Mouse (Mus musculus): ENCODE results near the gene Cables2. TPM values are rescaled to one million over a fixed set of nuclear protein-coding genes. Genes with fewer than 3 reads are reported as not detected.

The Cables2 gene
- polyA plus RNA-seq, 1 experiment from 2014 or later = 12.5 TPM

- Histone ChIP-seq H3K4me1 (peaks cover 19% of the 10 kb centered on the region), H3K27ac (no peak overlapping the region), H3K9ac (no peak overlapping the region), H3K27me3 (0 out of 2 replicates have a peak, but pooled peaks cover 3% of the 10 kb centered on the region), H3K4me2 (no peak overlapping the region), H3K36me3 (no peaks in the 10 kb centered on the region), H3K9me3 (no peaks in the 10 kb centered on the region), H3K4me3 (no peak overlapping the region)
- WGBS = 70% methylated on average over 8 of the region's 8 CpGs
- no peak for ATAC-seq (ENCODE audit: insufficient number of reproducible peaks, low FRiP score, low TSS enrichment, low read depth)
These were observed 3.6 kb upstream of the Cables2 start for GRCm38 (mm10) chr2:180276851-180277259.

DNA sequence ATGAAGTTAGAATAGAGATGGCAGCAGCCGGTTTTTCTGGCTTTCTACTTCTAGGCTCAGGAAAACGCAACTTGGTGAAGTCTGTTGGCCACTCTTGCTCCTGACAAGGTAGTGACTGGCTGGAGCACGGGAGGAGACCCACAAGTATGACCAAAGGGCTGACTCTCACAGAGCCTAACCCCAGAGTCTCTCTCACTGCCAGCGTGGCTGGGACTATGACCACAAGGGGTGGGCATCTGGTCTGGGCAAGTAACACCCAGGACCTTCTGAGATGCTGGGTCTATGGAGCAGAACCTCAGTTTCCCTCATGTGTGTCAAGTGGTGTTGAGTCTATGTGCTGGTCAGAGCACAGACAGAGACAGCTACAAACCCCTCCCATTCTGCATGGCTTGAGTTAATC, 3.1 kb upstream of the Cables2 start:
- H3K9ac ChIP-seq = no peak overlapping the region
- H3K9me3 ChIP-seq = no peaks in the 10 kb centered on the region
- WGBS = 54% methylated on average over 4 of the region's 4 CpGs
- peaks cover 24% of the 10 kb centered on the region for H3K4me1 ChIP-seq
- no peak overlapping the region for H3K4me2 ChIP-seq
- H3K4me3 ChIP-seq = no peak overlapping the region
- H3K27ac ChIP-seq = no peak overlapping the region
- H3K36me3 ChIP-seq = 0 out of 2 replicates have a peak, but pooled peaks cover 2% of the 10 kb centered on the region
- H3K27me3 ChIP-seq = 0 out of 2 replicates have a peak, but pooled peaks cover 3% of the 10 kb centered on the region
- ATAC-seq (ENCODE audit: insufficient number of reproducible peaks, low FRiP score, low TSS enrichment, low read depth) = no peak

GRCm38 (mm10) chr2:180275836-180276235, 2.5 kb upstream of the Cables2 start:
- Histone ChIP-seq H3K27me3 (0 out of 2 replicates have a peak, but pooled peaks cover 3% of the 10 kb centered on the region), H3K9me3 (no peaks in the 10 kb centered on the region), H3K36me3 (0 out of 2 replicates have a peak, but pooled peaks cover 7% of the 10 kb centered on the region), H3K4me3 (no peak overlapping the region), H3K9ac (no peak overlapping the region), H3K27ac (no peak overlapping the region), H3K4me2 (peak overlapping the region; percentile 0; the same call in 1 of the 2 replicates), H3K4me1 (peaks cover 27% of the 10 kb centered on the region)
- 1% methylated on average over 8 of the region's 8 CpGs for WGBS
- peak; percentile 57; the same call in 1 of the 2 replicates for ATAC-seq (ENCODE audit: insufficient number of reproducible peaks, low FRiP score, low TSS enrichment, low read depth)

DNA sequence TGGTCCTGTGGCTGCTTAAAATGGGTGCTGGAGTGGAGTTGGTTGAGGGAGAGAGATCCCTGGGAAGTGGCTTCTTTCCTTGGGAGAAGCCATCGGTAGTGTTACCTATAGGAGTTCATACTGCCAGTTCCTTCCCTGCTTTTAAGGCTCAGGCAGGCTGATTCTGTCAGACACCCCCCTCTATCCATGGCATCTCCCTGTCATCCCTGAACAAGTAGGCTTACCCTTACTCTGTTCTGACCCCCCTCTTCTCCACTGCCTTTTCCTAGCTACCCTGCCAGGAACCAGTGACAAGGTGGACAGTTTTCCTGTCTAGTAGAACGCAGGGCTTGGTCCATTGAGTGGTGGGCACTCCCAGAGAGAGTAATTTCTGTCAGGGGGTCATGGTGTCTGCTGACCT, 1.2 kb upstream of the Cables2 start:
- Histone ChIP-seq H3K4me1 (peaks cover 31% of the 10 kb centered on the region), H3K9ac (no peak overlapping the region), H3K9me3 (no peaks in the 10 kb centered on the region), H3K36me3 (0 out of 2 replicates have a peak, but pooled peaks cover 9% of the 10 kb centered on the region), H3K4me2 (no peak overlapping the region), H3K27me3 (0 out of 2 replicates have a peak, but pooled peaks cover 3% of the 10 kb centered on the region), H3K27ac (no peak overlapping the region), H3K4me3 (no peak overlapping the region)
- WGBS = 84% methylated on average over 2 of the region's 2 CpGs
- ATAC-seq (ENCODE audit: insufficient number of reproducible peaks, low FRiP score, low TSS enrichment, low read depth) = no peak

DNA sequence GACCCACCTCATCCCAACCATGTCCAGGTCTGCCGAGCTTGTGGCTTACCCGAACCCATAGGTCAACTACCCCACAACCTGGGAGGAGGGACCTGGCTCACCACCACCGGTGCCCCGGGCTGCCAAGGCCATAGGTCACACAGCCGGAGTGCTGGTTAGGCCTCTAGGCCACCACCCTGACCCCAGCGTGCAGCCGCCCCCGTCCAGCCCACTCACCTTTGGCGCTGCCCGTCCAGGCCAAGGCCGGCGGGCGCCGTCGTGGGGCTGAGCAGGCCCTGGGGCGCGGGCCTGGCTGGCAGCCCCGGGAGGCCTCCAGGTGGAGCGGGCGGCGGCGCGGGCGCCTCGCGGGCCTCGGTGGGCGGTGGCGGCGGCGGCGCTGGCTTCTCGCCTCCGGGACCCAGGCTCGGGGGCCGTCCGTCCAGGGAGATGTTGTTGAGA, 393 bp downstream of the Cables2 start:
- H3K27me3 ChIP-seq = 0 out of 2 replicates have a peak, but pooled peaks cover 3% of the 10 kb centered on the region
- peak overlapping the region; percentile 86 for H3K4me2 ChIP-seq
- WGBS = 0% methylated on average over 36 of the region's 37 CpGs
- peak overlapping the region; percentile 86 for H3K4me3 ChIP-seq
- ATAC-seq (ENCODE audit: insufficient number of reproducible peaks, low FRiP score, low TSS enrichment, low read depth) = 0 out of 2 replicates have a peak, but pooled peaks have one; percentile 13
- no peaks in the 10 kb centered on the region for H3K9me3 ChIP-seq
- H3K4me1 ChIP-seq = peaks cover 31% of the 10 kb centered on the region
- H3K36me3 ChIP-seq = peaks cover 15% of the 10 kb centered on the region; the same call in 1 of the 2 replicates
- peak overlapping the region; percentile 91 for H3K9ac ChIP-seq
- peak overlapping the region; percentile 54 for H3K27ac ChIP-seq

GRCm38 (mm10) chr2:180271804-180272395, 1.4 kb downstream of the Cables2 start:
- no peak overlapping the region; the same call in 1 of the 2 replicates for H3K9ac ChIP-seq
- H3K27ac ChIP-seq = no peak overlapping the region
- H3K4me1 ChIP-seq = peaks cover 31% of the 10 kb centered on the region
- H3K4me2 ChIP-seq = peak overlapping the region; percentile 86
- H3K27me3 ChIP-seq = 0 out of 2 replicates have a peak, but pooled peaks cover 3% of the 10 kb centered on the region
- H3K36me3 ChIP-seq = peaks cover 21% of the 10 kb centered on the region
- WGBS = 54% methylated on average over 5 of the region's 5 CpGs
- H3K9me3 ChIP-seq = no peaks in the 10 kb centered on the region
- no peak for ATAC-seq (ENCODE audit: insufficient number of reproducible peaks, low FRiP score, low TSS enrichment, low read depth)
- H3K4me3 ChIP-seq = peak overlapping the region; percentile 86

DNA sequence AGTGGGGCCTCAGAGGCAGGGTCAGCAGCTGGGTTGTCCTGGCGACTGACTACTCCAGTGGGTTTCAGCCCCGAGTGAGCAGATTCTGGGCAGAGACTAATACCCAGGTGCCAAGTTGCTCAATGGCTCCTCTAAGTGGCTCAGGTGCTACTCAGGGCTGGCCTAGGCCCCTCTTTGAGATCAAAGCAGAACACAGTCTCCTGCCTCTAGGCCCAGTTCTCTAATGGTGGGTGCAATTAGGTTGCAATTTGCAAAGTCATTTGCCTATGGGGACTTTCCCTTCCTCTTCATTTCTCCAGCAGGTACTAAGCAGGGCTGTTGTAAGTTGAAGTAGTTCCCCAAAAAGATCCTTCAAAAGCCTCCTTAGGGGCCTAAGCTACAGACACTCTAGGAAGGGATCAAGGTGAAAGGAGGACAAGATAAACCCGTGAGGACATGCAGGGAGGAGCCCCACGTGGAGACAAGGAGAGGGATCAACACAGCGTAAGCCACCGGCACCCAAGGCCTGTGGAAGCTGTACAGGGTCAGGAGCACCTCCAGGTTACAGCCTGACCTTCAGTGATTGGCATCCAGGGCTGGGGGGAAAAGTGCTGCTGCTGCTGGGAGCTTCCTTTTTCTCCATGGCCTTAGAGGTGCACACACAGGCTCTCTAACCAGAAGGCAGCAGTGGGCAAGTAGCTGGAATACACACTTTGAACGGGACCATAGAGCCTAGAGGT, 2.6 kb downstream of the Cables2 start:
- H3K27ac ChIP-seq = no peak overlapping the region
- H3K27me3 ChIP-seq = 0 out of 2 replicates have a peak, but pooled peaks cover 3% of the 10 kb centered on the region
- WGBS = 59% methylated on average over 7 of the region's 7 CpGs
- H3K4me2 ChIP-seq = no peak overlapping the region
- no peak overlapping the region for H3K4me3 ChIP-seq
- peaks cover 26% of the 10 kb centered on the region for H3K4me1 ChIP-seq
- no peak for ATAC-seq (ENCODE audit: insufficient number of reproducible peaks, low FRiP score, low TSS enrichment, low read depth)
- peaks cover 33% of the 10 kb centered on the region for H3K36me3 ChIP-seq
- 0 out of 2 replicates have a peak overlapping the region, but pooled peaks have one; percentile 18 for H3K9ac ChIP-seq
- H3K9me3 ChIP-seq = no peaks in the 10 kb centered on the region

DNA sequence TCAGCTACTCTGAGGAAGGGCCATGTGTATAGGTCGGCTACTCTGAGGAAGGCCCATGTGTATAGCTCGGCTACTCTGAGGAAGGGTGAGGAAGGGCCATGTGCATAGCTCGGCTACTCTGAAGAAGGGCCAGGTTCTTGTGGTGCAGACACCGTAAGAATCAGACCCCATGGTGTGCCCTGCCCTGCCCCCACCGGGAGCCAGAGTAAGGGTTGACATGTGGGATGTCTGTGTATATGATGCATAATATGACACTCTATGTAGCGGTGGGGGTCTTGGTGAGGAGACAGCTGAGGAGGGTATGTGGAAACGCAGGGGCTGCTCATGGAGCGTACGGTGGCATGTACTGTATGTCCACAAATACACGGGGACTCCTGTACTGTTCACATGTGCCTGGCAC, 4.0 kb downstream of the Cables2 start:
- Histone ChIP-seq H3K36me3 (peaks cover 44% of the 10 kb centered on the region), H3K27me3 (no peaks in the 10 kb centered on the region), H3K4me2 (no peak overlapping the region), H3K9me3 (no peaks in the 10 kb centered on the region), H3K27ac (no peak overlapping the region), H3K4me1 (peaks cover 26% of the 10 kb centered on the region), H3K9ac (no peak overlapping the region), H3K4me3 (no peak overlapping the region)
- no peak for ATAC-seq (ENCODE audit: insufficient number of reproducible peaks, low FRiP score, low TSS enrichment, low read depth)
- 92% methylated on average over 10 of the region's 10 CpGs for WGBS

DNA sequence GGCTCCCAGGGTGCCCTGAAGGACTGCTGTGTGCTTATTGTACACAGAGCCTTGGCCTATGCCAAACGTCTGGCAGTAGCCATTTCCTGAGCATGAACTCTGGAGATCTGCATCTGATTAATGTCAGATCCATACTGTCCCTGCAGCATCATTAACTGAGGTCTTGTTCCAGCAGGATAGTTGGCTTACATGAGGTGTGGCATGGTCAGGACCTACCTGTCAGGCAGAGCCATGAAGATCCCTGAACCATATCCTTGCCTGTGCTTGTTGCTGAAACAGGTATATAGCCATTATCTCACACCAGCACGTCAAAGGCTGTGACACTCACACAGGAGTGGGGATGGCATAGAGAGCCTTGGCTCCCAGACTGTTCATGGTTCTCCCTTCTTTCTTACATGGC, 5.3 kb downstream of the Cables2 start:
- no peaks in the 10 kb centered on the region for H3K9me3 ChIP-seq
- H3K9ac ChIP-seq = no peak overlapping the region
- H3K4me1 ChIP-seq = peaks cover 20% of the 10 kb centered on the region
- no peak overlapping the region for H3K4me3 ChIP-seq
- no peak for ATAC-seq (ENCODE audit: insufficient number of reproducible peaks, low FRiP score, low TSS enrichment, low read depth)
- 52% methylated on average over 2 of the region's 2 CpGs for WGBS
- peaks cover 58% of the 10 kb centered on the region for H3K36me3 ChIP-seq
- H3K4me2 ChIP-seq = no peak overlapping the region
- H3K27ac ChIP-seq = no peak overlapping the region
- H3K27me3 ChIP-seq = no peaks in the 10 kb centered on the region

DNA sequence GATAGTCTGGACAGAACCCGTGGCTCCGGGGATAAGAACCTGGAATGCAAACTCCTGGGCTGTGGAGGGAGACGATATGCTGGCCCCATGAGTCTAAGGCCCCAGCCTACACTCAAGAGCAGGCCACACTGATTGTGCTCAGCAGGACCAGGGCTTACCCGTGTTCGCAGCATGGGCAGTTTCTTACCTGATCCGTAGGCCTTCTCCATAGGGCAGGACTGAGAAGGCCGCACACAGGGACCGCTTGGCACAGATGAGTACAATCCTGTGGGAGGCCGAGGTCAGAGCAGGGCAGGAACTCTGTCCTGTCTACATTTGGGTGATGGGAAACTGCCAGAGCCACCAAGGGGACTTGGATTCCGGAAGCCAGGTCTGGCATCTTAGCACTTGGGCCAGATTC, 10.4 kb downstream of the Cables2 start:
- WGBS = 88% methylated on average over 10 of the region's 10 CpGs
- Histone ChIP-seq H3K36me3 (peaks cover 89% of the 10 kb centered on the region), H3K4me1 (peaks cover 12% of the 10 kb centered on the region), H3K27me3 (no peaks in the 10 kb centered on the region), H3K9ac (no peak overlapping the region), H3K9me3 (no peaks in the 10 kb centered on the region), H3K4me3 (no peak overlapping the region), H3K4me2 (no peak overlapping the region), H3K27ac (0 out of 2 replicates have a peak overlapping the region, but pooled peaks have one; percentile 38)
- no peak for ATAC-seq (ENCODE audit: insufficient number of reproducible peaks, low FRiP score, low TSS enrichment, low read depth)

- Histone ChIP-seq H3K4me2 (no peak overlapping the region), H3K4me1 (peaks cover 13% of the 10 kb centered on the region), H3K27ac (peak overlapping the region; percentile 43), H3K9ac (no peak overlapping the region), H3K9me3 (no peaks in the 10 kb centered on the region), H3K36me3 (peaks cover 89% of the 10 kb centered on the region), H3K27me3 (no peaks in the 10 kb centered on the region), H3K4me3 (no peak overlapping the region)
- no peak for ATAC-seq (ENCODE audit: insufficient number of reproducible peaks, low FRiP score, low TSS enrichment, low read depth)
- 75% methylated on average over 3 of the region's 3 CpGs for WGBS
These were observed 10.9 kb downstream of the Cables2 start for GRCm38 (mm10) chr2:180262441-180262840.

DNA sequence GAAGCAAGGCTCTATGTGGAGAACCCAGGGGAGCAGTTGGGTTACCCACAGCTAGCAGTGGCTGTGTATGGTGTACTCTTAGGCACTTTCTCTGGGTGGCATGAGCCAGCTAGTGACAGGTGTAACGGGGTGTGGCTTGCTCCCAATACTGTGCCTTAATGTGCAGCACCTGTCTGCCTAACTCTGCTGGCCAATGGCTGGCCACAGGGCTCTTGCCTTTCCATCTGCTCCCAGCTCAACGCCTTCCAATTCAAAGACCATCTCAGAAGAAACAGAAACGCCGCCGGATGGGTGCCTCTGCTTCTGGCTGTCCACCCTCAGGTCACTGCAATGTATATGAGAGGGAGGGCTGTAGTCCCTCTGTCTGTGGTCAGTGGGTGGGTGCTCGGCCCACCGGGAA, 11.4 kb downstream of the Cables2 start:
- Histone ChIP-seq H3K9me3 (no peaks in the 10 kb centered on the region), H3K4me2 (no peak overlapping the region), H3K27ac (peak overlapping the region; percentile 43; the same call in 1 of the 2 replicates), H3K4me1 (peaks cover 13% of the 10 kb centered on the region), H3K27me3 (no peaks in the 10 kb centered on the region), H3K4me3 (no peak overlapping the region), H3K36me3 (peaks cover 84% of the 10 kb centered on the region), H3K9ac (no peak overlapping the region)
- ATAC-seq (ENCODE audit: insufficient number of reproducible peaks, low FRiP score, low TSS enrichment, low read depth) = no peak
- 88% methylated on average over 7 of the region's 7 CpGs for WGBS

All from limb, embryonic 15.5 days (tissue).